Mouse (Mus musculus) layer of hippocampus, adult 11-12 months (tissue): ENCODE results near the gene Ryr1.

ENCODE experiments used
- DNase-seq: peaks from one replicate; pipeline ENCODE4 v3.0.0; 2022; ENCODE audit warnings: low spot score

Ryr1 gene

GRCm38 (mm10) chr7:28960354-28961046 lies 164.5 kb downstream of the Ryr1 start:
- DNase-seq = no peak

- DNase-seq = no peak
Measured at GRCm38 (mm10) chr7:28959505-28960045, 165.4 kb downstream of the Ryr1 start.

GRCm38 (mm10) chr7:28958770-28959169 lies 166.2 kb downstream of the Ryr1 start:
- no peak for DNase-seq

- DNase-seq = no peak
Measured at GRCm38 (mm10) chr7:28957997-28958725, 166.8 kb downstream of the Ryr1 start.

GRCm38 (mm10) chr7:28957286-28957685 lies 167.7 kb downstream of the Ryr1 start:
- DNase-seq = no peak

- no peak for DNase-seq
Measured at GRCm38 (mm10) chr7:28956270-28956669, 168.7 kb downstream of the Ryr1 start.

GRCm38 (mm10) chr7:28955295-28955897 lies 169.6 kb downstream of the Ryr1 start:
- no peak for DNase-seq

- no peak for DNase-seq
Measured at GRCm38 (mm10) chr7:28954773-28955172, 170.2 kb downstream of the Ryr1 start.

- DNase-seq = no peak
Measured at GRCm38 (mm10) chr7:28953476-28954376, 171.3 kb downstream of the Ryr1 start.
